29 mouse cellular contexts compared by ENCODE assay signal in genomic region chr3:100176031-100176430, GRCm38 (mm10). TPM values are rescaled to one million over a fixed set of nuclear protein-coding genes. Genes with fewer than 3 reads are reported as not detected.
A peak's percentile ranks its signal among the peaks of the same experiment; 100 is the strongest.
DNase-seq lines count a peak whose midpoint lies in the region; ATAC-seq lines count a peak whose summit lies in the region.
"Had no signal": no experiment of that assay in that cellular context is flagged by ENCODE, and none has a peak within 500 bp of the region (broad histone marks: within the 10 kb centered on the region; RNA-seq: fewer than 3 reads in every experiment).

No protein-coding gene starts in this region.

- peak; percentile 92 for ATAC-seq in megakaryocyte progenitor cell, adult 5-6 weeks (replicated peaks; ENCODE audit: poor library complexity)
- no peak for ATAC-seq in kidney, embryonic 16.5 days (ENCODE audit: low FRiP score, low TSS enrichment)
- ATAC-seq: CD4-positive, CD25-positive, alpha-beta regulatory T cell, adult 4 months; hindbrain, postnatal 0 days; intestine, postnatal 0 days; liver, embryonic 12.5 days had no signal

- no peak overlapping the region for H3K9ac ChIP-seq in kidney, embryonic 16.5 days (replicated peaks; ENCODE audit: low read length)
- H3K9ac ChIP-seq: embryonic facial prominence, embryonic 13.5 days; forebrain, embryonic 12.5 days; liver, embryonic 12.5 days; lung, embryonic 14.5 days; midbrain, embryonic 12.5 days; stomach, embryonic 15.5 days had no signal

- no peaks in the 10 kb centered on the region for H3K9me3 ChIP-seq in kidney, embryonic 16.5 days (ENCODE audit: low read length)
- H3K9me3 ChIP-seq: embryonic facial prominence, embryonic 13.5 days; forebrain, embryonic 12.5 days; heart, embryonic 10.5 days; hindbrain, embryonic 10.5 days; limb, embryonic 10.5 days; liver, embryonic 12.5 days; midbrain, embryonic 12.5 days; stomach, embryonic 15.5 days had no signal

- H3K4me3 ChIP-seq in kidney, embryonic 16.5 days (ENCODE audit: low read length): no peak overlapping the region
- H3K4me3 ChIP-seq: embryonic facial prominence, embryonic 13.5 days; erythroblast, embryonic 14.5 days; forebrain, embryonic 12.5 days; heart, embryonic 10.5 days; hindbrain, embryonic 10.5 days; limb, embryonic 10.5 days; liver, embryonic 12.5 days; midbrain, embryonic 12.5 days; stomach, embryonic 15.5 days had no signal

- WGBS in kidney, embryonic 16.5 days: 89% methylated on average over 2 of the region's 2 CpGs

- H3K4me2 ChIP-seq in kidney, embryonic 16.5 days (replicated peaks; ENCODE audit: low read depth, low read length): no peak overlapping the region
- H3K4me2 ChIP-seq: embryonic facial prominence, embryonic 13.5 days; forebrain, embryonic 12.5 days; liver, embryonic 12.5 days; lung, embryonic 14.5 days; midbrain, embryonic 12.5 days; stomach, embryonic 15.5 days had no signal

- no peaks in the 10 kb centered on the region for H3K4me1 ChIP-seq in kidney, embryonic 16.5 days (ENCODE audit: insufficient read depth, low read length)
- H3K4me1 ChIP-seq: embryonic facial prominence, embryonic 13.5 days; forebrain, embryonic 12.5 days; heart, embryonic 10.5 days; hindbrain, embryonic 10.5 days; limb, embryonic 10.5 days; liver, embryonic 12.5 days; midbrain, embryonic 12.5 days; stomach, embryonic 15.5 days had no signal

- H3K36me3 ChIP-seq in kidney, embryonic 16.5 days (ENCODE audit: insufficient read depth, low read length): peaks cover 33% of the 10 kb centered on the region

- peak; percentile 89 for DNase-seq in heart, adult 11 months
- DNase-seq in heart, postnatal 14 days: no peak
- peak; percentile 27 to 29 for DNase-seq in spleen, postnatal 36 days (ENCODE audit: low spot score in 2 of 2)
- DNase-seq in spleen, postnatal 10 days (ENCODE audit: low spot score in 2 of 2): no peak
- no peak for DNase-seq in kidney, adult 8-10 months
- DNase-seq: adrenal gland, adult 8-10 months; cerebellum, adult 2 months; cerebellum, postnatal 25 days; embryo, embryonic 11 days; gastrocnemius, postnatal 36 days; lung, embryonic 14.5 days; spleen, adult 18-20 months; thymus, adult 18-20 months; thymus, postnatal 36 days had no signal

- no peaks in the 10 kb centered on the region for H3K27me3 ChIP-seq in kidney, embryonic 16.5 days (ENCODE audit: insufficient read depth, low read length)
- H3K27me3 ChIP-seq: embryonic facial prominence, embryonic 13.5 days; forebrain, embryonic 12.5 days; liver, embryonic 12.5 days; midbrain, embryonic 12.5 days; stomach, embryonic 15.5 days had no signal

- intact Hi-C loops in heart, postnatal 14 days (cut with DNase I): no loop called here

- H3K27ac ChIP-seq in kidney, embryonic 16.5 days (ENCODE audit: low read length): no peak overlapping the region
- H3K27ac ChIP-seq: embryonic facial prominence, embryonic 13.5 days; forebrain, embryonic 12.5 days; heart, embryonic 10.5 days; hindbrain, embryonic 10.5 days; hindbrain, postnatal 0 days; kidney, postnatal 0 days; limb, embryonic 10.5 days; liver, embryonic 12.5 days; midbrain, embryonic 12.5 days; stomach, embryonic 15.5 days had no signal

RNA-seq across cellular contexts. Expression of gene Wdr3, which starts 13.8 kb away (rescaled TPM):
- total RNA-seq in heart, postnatal 14 days (2021): 10 to 100 TPM; 11.8 to 13.7 TPM
- 46.1 and 52.5 TPM in 2 replicates for total RNA-seq in megakaryocyte progenitor cell, adult 5-6 weeks (2015)
- 95.3 and 152 TPM in 2 replicates for total RNA-seq in megakaryocyte progenitor cell, adult 5-6 weeks (2017)
- 53.7 and 55.2 TPM in 2 replicates for polyA plus RNA-seq in kidney, embryonic 16.5 days (2015; fragmentation: Nextera tagmentation; extraction: Ambion mirVana)

RNA-seq across cellular contexts. Expression of gene Gdap2, which starts 13.8 kb away (rescaled TPM):
- 10 to 100 TPM; 12.1 to 13.6 TPM for total RNA-seq in heart, postnatal 14 days (2021)
- total RNA-seq in megakaryocyte progenitor cell, adult 5-6 weeks (2015): 37.1 and 44.6 TPM in 2 replicates
- total RNA-seq in megakaryocyte progenitor cell, adult 5-6 weeks (2017): 25.0 and 33.5 TPM in 2 replicates
- 26.1 and 31.2 TPM in 2 replicates for polyA plus RNA-seq in kidney, embryonic 16.5 days (2015; fragmentation: Nextera tagmentation; extraction: Ambion mirVana)

Comparison
In these comparisons a context has a peak if more than half of its experiments do, and no peak if none do; other contexts are left out.
1. DNase-seq: peak in heart, adult 11 months (single experiment) and spleen, postnatal 36 days (2 of 2); none in heart, postnatal 14 days (0 of 2), spleen, postnatal 10 days (0 of 2) and kidney, adult 8-10 months (0 of 2).